Mouse (Mus musculus) right cerebral cortex, postnatal 10 days (tissue): ENCODE results near the gene Hoxa3.

Experiments used
- DNase-seq, 2 experiments: peaks; one replicate each; pipeline ENCODE4 v3.0.0; 2021; ENCODE audit warnings: low spot score in 2 of 2

Hoxa3 gene

DNA sequence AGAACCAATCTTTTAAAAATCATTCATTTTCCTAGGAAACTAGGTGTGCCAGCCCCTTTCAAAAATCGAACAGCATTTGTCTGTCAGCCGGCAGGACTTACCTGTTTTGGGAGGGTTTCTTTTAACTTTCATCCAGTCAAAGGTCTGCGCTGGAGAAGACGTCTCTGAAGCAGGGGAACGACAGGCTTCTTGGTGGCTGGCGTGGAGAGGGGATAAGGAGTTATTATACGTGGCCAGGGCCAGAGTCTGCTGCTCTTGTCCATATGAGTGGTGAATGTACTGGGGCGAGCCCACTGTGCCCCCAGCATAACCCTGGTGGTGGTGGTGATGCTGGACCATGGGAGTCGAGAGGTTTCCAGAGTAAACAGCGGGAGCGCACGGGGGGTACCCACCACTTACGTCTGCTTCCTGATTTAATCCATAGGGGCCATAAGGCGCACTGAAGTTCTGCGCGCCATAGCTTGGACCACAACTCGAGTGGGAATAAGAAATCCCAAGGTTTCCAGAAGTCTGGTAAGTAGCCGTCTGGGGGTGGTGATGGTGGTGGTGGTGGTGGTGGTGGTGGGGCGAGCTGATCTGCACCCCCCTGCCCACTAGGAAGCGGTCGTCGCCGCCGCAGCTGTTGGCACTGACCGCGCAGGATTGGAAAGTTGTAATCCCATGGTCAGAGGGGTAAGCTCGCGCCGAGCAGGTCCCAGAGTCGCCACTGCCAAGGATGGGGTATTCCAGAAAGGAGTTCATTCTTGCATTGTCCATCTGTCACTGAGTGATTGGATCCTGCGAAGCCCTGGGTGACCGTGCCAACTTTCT is 55.5 kb downstream of the Hoxa3 start:
- DNase-seq, result peak in 1 of 2 experiments; percentile 13

DNA sequence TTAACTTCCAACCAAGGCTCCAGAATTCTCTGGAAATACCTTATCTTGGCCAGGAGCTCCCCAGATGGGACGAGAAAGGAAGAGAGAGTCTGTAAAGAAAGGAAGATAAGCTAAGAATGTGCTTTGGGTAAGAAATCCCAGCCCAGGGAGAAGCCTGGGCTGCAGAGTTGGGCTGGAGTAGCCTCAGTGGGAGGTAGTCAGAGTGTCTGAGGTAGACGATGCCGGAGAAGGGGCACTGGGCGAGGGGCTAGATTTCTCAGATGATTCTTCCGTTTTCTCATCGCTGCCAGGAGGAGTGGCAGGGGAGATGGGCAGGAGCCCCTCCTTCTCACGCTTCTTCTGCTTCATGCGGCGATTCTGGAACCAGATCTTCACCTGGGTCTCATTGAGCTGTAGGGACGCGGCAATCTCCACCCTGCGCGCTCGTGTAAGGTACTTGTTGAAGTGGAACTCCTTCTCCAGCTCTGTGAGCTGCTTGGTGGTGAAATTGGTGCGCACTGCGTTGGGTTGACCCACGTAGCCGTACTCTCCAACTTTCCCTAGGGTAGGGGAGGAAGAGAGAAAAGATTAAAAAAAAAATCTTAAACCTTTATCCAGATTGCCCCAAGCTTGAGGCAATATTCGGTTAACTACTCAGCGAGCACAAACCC is 56.5 kb downstream of the Hoxa3 start:
- no peak for DNase-seq

DNA sequence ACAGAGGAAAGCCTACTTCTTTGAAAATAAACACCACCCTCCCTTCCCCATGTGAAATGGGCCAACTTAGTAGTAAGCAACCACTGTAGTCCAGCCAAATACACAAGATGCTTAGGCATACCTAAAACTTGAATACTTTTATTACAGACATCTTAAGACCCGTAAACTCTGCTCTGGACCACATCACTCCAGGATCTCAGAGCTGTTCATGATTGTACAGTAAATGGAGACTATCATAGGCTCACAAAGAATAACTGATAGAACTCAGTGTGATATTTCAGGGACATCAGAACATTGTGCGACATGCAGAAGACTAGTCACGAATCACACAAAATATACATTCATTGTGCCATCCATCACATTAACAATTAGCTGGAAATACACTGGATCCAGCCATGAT is 57.7 kb downstream of the Hoxa3 start:
- DNase-seq, result no peak

DNA sequence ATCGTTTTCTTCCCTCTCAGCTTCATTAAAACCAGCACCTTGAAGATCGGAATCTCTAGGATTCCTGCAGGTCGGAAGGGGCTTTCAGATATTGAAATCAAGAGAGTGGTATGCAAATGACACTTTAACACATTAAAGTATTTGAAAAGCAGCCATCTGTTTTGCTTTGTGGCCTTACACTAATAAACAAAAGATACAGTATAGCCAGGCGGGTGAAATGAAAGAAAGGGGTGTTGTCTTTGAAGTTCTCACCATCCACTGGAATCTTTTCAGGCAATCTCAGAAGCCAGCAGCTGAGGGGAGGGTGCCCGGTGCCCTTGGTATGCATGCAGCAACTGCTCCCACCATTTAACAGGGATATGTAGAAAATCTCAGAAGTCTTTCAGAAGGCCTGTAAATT is 59.1 kb downstream of the Hoxa3 start:
- DNase-seq, result no peak

DNA sequence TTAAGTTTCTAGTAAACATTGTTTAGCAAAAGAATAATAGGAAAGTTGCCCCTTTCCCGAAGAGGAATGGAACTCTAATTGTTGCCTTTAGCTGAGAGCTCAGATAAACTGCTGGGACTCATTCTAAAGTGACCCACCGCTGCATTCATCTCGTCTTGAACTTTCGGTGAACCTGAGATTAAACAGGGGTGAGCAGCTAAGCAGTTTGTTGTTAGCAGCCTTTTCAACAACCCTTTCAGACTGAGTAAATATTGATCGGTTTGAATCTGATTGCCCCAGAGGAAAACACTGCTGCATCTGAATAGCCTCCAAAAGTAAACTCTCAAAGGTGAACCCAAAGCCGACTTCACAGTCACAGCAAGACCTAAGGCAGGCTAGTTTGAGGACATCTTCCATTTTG is 59.9 kb downstream of the Hoxa3 start:
- no peak for DNase-seq

DNA sequence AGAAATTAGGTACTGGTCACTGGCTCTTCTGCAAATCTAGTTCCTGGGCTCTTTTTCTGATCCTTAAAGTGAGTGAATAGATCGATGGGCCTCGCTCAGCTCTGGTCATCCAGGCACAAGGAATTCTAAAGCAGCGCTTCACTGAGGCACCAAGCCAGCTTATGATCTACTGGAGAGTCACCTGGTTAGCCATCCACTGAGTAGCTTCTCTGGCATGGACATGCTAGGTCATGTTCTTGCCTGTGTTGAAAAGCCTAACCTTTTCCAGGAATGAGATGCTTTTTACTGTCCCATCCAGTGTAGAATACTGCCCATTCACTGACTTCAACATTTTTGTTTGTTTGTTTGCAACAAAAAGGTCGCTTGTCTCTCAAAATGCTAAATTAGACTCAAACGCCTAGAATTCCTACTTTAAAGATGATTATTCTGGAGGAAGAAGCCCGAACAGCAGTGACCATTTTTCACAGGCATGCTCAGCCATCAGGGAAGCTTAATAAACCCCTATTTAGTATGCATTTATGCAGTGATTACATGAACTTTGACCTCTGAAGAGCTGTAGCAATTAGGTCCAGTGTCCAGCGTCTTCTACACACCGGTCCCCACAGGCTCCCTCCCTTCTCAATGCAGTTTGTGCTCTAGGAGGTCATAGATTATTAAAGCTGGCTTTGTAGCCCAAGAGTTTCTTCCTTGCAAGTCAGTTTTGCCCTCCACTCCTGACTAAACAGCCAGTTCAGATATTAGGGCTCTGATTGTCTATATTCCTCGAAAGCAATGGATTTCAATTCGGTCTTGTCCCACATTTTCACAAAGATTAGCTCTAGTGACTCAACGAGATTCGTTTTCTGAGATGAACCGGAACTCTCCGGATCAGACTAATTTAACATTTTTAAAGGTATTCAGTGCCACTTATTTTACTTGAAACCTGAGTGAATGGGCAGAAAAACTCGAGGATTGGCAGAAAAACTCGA is 60.6 kb downstream of the Hoxa3 start:
- no peak for DNase-seq

DNA sequence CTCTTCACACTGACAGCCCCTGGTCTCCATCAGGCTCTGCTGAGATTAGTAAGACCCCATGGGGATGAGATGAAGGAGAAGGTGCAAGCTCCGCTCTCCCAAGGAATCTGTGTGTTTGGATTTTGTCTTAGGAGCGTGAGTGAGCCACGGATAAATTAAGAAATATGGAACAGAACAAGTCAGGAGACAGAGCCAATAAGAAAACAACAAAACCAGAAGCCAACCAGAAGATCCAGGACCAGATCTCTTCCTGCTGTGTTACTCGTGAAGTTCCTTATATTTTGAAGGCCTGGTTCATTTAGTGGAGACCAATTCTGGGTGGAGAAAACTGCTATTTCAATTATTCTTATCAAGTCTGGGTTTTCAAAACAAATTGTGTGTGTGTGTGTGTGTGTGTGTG is 61.6 kb downstream of the Hoxa3 start:
- peak in 1 of 2 experiments; percentile 12 for DNase-seq

DNA sequence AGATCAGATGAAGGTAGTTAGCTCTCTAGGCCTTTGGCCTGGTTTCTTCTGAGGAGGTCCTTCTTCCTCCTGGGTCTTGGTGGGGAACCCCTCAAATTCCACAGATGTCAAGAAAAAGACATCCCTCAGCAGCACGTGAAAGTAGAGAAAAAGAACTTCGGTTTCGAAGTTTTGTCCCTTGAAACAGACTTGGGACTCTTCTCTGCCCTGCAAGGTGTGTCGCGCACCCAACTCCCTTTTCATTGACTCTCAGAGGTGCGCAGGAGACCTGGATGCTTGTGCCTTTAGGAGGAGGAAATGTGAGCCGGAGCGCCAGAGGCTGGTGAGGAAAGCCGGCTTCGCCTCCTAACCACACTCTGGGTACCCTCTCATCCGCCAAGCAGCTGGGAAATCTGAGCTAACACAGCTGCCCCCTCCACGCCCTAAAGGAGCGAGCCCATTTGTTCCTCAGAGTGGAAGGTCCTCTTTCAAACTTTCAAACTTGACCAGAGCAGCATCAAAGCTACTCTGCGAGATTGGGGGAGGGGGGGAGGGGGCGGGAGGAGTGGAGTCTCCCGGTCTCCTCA is 62.7 kb downstream of the Hoxa3 start:
- DNase-seq, result peak in 1 of 2 experiments; percentile 15

DNA sequence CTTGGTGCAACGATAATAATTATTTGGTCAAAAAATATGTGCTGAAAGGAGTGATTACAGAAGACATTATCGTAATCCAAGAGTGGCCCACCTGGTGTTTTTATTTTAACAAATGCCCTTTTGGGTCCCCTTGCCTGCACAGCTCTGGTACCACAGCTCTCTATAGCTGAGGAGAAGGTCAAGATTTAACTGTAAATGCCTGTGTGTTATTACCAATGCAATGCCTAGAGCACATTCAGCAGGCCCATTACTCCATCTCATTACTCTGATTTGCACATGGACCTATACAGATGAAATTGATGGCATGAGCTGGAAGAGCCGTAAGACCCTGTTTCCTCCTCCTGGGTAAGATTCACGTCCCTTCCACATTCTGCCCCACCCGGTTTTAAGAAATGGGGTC is 74.0 kb downstream of the Hoxa3 start:
- DNase-seq, result no peak

DNA sequence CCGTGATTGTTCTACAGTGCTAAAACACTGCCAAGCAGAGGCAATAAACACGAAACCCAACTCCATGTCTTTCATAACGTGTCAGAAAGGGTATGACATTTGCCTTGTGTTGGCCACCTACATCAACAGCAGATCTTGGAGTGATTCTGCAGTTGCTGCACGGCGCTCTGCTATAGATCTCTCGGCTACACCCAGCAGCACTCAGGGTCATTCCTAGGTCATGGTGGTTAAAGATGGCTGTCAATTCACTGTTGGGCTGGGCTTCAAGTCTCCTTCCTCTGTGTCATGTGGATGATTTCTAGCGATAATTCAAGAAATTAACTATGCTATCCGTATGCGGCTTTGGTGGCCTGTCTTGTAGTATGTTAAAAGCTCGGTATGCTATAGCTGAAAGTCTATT is 74.6 kb downstream of the Hoxa3 start:
- no peak for DNase-seq

DNA sequence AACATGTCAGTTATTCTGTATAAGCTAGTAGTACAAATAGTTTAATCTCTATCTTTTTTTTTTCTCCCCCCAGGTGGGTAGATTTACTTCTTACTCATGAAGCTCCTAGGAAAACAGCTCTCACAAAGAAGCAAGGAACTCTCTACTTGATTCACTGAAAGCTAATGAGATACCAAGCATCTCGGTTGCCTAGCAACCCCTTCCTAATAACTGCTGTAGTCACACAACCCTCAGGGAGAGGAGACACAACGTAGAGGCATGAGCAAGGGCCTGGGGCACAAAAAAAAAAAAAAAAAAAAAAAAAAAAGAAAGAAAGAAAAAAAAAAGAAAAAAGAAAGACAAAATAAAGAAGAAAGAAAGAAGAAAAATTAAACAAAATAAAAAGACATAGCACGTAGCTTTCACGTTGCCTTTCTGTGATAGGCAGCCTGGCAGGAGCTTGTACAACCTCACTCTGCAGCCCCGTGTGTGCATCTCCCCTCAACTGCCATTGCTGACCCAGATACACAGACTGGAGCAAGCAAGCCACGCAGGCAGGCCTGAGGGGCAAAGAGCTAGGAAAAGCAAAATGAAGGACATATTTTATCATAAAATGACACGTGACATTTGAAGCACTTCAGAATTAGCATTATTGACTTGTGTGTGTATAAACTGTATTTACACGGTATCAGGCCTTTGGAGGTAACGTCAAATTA is 75.1 kb downstream of the Hoxa3 start:
- DNase-seq, result peak in 1 of 2 experiments; percentile 34

DNA sequence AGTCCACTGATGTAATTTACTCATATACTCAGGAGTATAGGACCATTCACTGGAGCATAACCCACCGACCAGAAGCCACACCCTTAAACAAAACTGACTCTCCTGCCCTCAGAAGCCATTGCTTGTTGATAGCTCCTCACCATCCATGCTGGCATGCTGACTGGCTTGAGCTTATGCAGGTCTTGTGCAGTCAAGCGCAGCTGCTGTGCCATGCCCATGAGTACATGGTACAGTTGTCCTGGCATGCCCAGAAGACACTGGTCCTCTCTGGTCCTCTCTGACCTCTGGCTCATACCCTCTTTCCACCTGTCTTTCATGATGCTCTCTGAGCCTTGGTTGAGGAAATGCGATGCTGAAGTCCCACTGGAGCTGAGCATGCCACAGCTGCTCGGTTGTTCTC is 89.5 kb downstream of the Hoxa3 start:
- no peak for DNase-seq

DNA sequence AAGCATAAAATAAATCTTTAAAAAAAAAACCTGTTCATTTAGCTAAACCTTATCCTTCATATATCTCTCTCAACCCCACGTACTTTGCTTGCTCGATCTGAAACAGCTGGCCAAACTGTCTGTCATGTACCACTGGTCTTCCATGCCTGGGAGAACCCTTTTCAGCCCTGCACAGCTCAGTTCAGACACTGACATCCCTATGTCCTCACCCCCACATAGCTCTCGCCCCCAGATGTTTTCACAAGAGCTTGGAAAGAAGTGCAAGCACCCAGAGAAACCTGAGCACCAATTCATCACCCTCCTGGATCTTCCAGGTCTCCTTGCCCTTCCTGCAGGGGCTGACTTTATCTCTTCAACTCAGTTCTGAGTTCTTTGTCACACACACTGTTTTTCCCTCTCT is 92.0 kb downstream of the Hoxa3 start:
- no peak for DNase-seq
